Mouse (Mus musculus) erythroblast, embryonic 14.5 days (primary cell): ENCODE results near the gene Lmna. TPM values are rescaled to one million over a fixed set of nuclear protein-coding genes. Genes with fewer than 3 reads are reported as not detected.

ENCODE experiments used
- H3K27me3 ChIP-seq: 2 replicates; pipeline ENCODE4 v1.6.1; 2012; ENCODE audit warnings: inconsistent platforms; ENCODE audit not compliant: control insufficient read depth
- H3K36me3 ChIP-seq: 2 replicates; pipeline ENCODE4 v1.6.1; 2012; ENCODE audit warnings: mild to moderate bottlenecking, inconsistent platforms; ENCODE audit not compliant: control insufficient read depth
- H3K4me1 ChIP-seq: 2 replicates; pipeline ENCODE4 v1.6.1; 2012; ENCODE audit warnings: inconsistent platforms; ENCODE audit not compliant: control insufficient read depth
- H3K4me3 ChIP-seq: replicated peaks from 2 replicates; pipeline ENCODE3; 2012; ENCODE audit warnings: moderate library complexity, mild to moderate bottlenecking, inconsistent platforms
- H3K9me3 ChIP-seq: 2 replicates; pipeline ENCODE4 v1.6.1; 2012; ENCODE audit warnings: low read length, inconsistent platforms, mixed read lengths; ENCODE audit not compliant: control insufficient read depth
- GATA1 ChIP-seq: IDR thresholded peaks from 2 replicates; pipeline ENCODE4 v1.6.1; 2012; ENCODE audit warnings: low read length, inconsistent platforms, mixed read lengths
- TAL1 ChIP-seq: IDR thresholded peaks from 3 replicates; pipeline ENCODE4 v1.6.1; 2012; ENCODE audit warnings: low read length, inconsistent platforms, mixed read lengths
- polyA plus RNA-seq: library from polyadenylated mRNA; stranded (reverse); fragments of >175 nt; gene quantifications from 2 replicates; pipeline ENCODE4 v1.2.3, GENCODE M21; 2012

The Lmna gene
- polyA plus RNA-seq, 1 experiment = 158 TPM

GRCm38 (mm10) chr3:88473571-88473970 is 36.2 kb downstream of the Lmna start:
- Histone ChIP-seq H3K27me3 (peaks cover 15% of the 10 kb centered on the region), H3K4me1 (peaks cover 8% of the 10 kb centered on the region), H3K9me3 (no peaks in the 10 kb centered on the region), H3K4me3 (no peak overlapping the region), H3K36me3 (no peaks in the 10 kb centered on the region)
- TF ChIP-seq GATA1 (no peak), TAL1 (no peak)

DNA sequence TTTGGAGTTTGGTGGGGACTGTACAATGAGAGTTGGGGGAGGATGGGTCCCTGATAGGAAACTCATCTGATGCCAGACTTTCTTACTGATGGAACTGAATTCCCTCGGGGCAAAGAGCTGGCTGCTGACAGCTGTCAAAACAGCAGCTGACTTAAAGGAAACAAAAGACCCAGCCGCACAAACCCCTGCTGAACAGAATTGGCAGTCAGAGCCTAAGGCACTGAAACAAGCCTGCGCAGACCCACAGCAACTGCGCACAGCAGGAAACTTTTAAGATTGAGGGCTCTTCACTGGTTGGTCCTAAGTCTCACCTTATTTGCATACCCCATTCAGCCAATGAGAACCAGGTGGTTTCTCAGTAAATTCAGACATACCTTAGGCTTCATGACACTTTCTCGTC is 36.7 kb downstream of the Lmna start:
- Histone ChIP-seq H3K27me3 (peaks cover 20% of the 10 kb centered on the region), H3K4me1 (peaks cover 8% of the 10 kb centered on the region), H3K36me3 (no peaks in the 10 kb centered on the region), H3K4me3 (no peak overlapping the region), H3K9me3 (no peaks in the 10 kb centered on the region)
- TF ChIP-seq TAL1 = no peak
- no peak for TF ChIP-seq GATA1

- no peak for TF ChIP-seq TAL1
- TF ChIP-seq GATA1 = no peak
- no peaks in the 10 kb centered on the region for H3K9me3 ChIP-seq
- no peaks in the 10 kb centered on the region for H3K36me3 ChIP-seq
- H3K4me1 ChIP-seq = peaks cover 4% of the 10 kb centered on the region
- H3K4me3 ChIP-seq = no peak overlapping the region
- H3K27me3 ChIP-seq = peaks cover 23% of the 10 kb centered on the region
These were observed 38.7 kb downstream of the Lmna start for GRCm38 (mm10) chr3:88470943-88471479.

GRCm38 (mm10) chr3:88469466-88469865 is 40.3 kb downstream of the Lmna start:
- H3K36me3 ChIP-seq = no peaks in the 10 kb centered on the region
- H3K9me3 ChIP-seq = no peaks in the 10 kb centered on the region
- no peak for TF ChIP-seq GATA1
- peaks cover 4% of the 10 kb centered on the region for H3K4me1 ChIP-seq
- H3K4me3 ChIP-seq = no peak overlapping the region
- H3K27me3 ChIP-seq = peaks cover 24% of the 10 kb centered on the region

DNA sequence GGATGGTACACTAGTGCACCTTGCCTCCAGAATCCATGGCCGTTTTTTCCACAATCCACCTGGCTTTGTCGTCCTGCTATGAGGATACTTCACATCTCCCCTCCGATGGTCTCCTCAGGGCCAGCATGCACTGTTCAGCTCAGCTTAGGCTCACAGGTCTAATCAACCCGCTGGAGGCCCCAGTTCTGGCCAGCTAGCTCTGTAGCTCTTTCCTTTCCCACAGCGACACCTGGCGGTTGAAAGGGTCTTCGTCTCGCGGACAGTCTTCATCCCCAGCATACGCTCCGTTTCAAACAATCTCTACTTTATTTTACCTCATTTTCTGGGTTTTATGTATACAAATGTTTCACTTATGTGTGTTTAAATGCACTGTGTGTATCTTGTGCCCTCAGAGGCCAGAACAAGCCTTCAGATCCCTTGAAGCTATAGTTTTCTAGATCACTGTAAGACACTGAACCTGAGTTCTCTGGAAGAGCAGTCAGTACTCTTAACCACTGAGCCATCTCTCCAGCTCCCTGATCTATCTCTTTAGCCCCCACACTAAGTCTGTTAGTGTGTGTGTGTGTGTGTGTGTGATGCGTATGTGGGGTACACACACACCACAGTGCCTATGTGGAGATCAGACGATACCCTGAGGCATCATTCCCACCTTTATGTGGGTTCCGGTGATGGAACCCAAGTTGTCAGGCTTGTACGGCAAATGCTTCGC is 42.5 kb downstream of the Lmna start:
- Histone ChIP-seq H3K4me1 (peaks cover 4% of the 10 kb centered on the region), H3K36me3 (no peaks in the 10 kb centered on the region), H3K27me3 (peaks cover 23% of the 10 kb centered on the region), H3K4me3 (no peak overlapping the region), H3K9me3 (no peaks in the 10 kb centered on the region)
- TF ChIP-seq GATA1 (no peak), TAL1 (no peak)

GRCm38 (mm10) chr3:88465127-88465526 is 44.6 kb downstream of the Lmna start:
- peaks cover 4% of the 10 kb centered on the region for H3K4me1 ChIP-seq
- no peak for TF ChIP-seq TAL1
- no peak for TF ChIP-seq GATA1
- H3K27me3 ChIP-seq = peaks cover 42% of the 10 kb centered on the region

GRCm38 (mm10) chr3:88464425-88464824 is 45.3 kb downstream of the Lmna start:
- Histone ChIP-seq H3K27me3 (peaks cover 50% of the 10 kb centered on the region), H3K9me3 (no peaks in the 10 kb centered on the region), H3K36me3 (no peaks in the 10 kb centered on the region), H3K4me3 (no peak overlapping the region), H3K4me1 (peaks cover 4% of the 10 kb centered on the region)
- no peak for TF ChIP-seq GATA1

More at GRCm38 (mm10) chr3:88465127-88465526, 44.6 kb downstream of the Lmna start:
- Histone ChIP-seq H3K9me3 (no peaks in the 10 kb centered on the region), H3K4me3 (no peak overlapping the region), H3K36me3 (no peaks in the 10 kb centered on the region)

- Histone ChIP-seq H3K27me3 (peaks cover 56% of the 10 kb centered on the region), H3K4me3 (no peak within 1 kb of the TSS), H3K36me3 (no peaks in the 10 kb centered on the region), H3K4me1 (no peaks in the 10 kb centered on the region), H3K9me3 (no peaks in the 10 kb centered on the region)
- no peak for TF ChIP-seq TAL1
- no peak for TF ChIP-seq GATA1
These were observed 48.6 kb downstream of the Lmna start, which contains the start of gene Sema4a for GRCm38 (mm10) chr3:88460983-88461696. TSS of gene Sema4a (minus strand) at chr3:88461182.

GRCm38 (mm10) chr3:88460029-88460428 is 49.7 kb downstream of the Lmna start:
- no peaks in the 10 kb centered on the region for H3K36me3 ChIP-seq
- TF ChIP-seq GATA1 = no peak
- no peak for TF ChIP-seq TAL1

More at GRCm38 (mm10) chr3:88460029-88460428, 49.7 kb downstream of the Lmna start:
- Histone ChIP-seq H3K9me3 (no peaks in the 10 kb centered on the region), H3K4me3 (no peak overlapping the region), H3K27me3 (peaks cover 63% of the 10 kb centered on the region), H3K4me1 (peaks cover 6% of the 10 kb centered on the region)
